Mouse (Mus musculus): ENCODE measurements around the gene Zfp697. TPM values are rescaled to one million over a fixed set of nuclear protein-coding genes. Genes with fewer than 3 reads are reported as not detected.
"Not testable (repeated sequence)": the region's sequence is repeated elsewhere in the genome, so short reads cannot be mapped to it uniquely, and the experiment has no call there.

Gene Zfp697
- total RNA-seq, 2 experiments from 2014 or later = 24.0 to 27.7 TPM

GRCm38 (mm10) chr3:98495055-98495454 lies 112.8 kb downstream of the Zfp697 start:
- DNase-seq (ENCODE audit: extremely low spot score in 1 of 2, low spot score in 1 of 2) = not testable (repeated sequence)

DNA sequence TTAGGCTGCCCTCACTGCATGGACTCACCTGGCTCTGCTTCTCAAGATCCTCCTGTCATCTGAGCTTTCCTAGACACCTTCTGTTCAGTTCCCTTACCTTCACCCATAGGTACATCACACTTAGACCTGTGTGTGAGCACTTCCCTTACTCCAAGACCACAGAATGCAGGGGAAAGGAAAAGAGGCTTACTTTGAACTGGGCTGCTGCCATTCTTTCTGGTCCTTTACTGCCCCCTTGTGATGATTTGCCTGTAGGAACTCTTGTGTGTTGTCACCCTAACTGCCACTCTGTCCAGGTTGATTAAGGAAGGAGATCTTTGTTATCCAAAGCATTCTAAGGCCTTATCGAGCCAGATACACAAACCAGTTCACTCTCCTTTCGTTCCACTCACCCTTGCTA lies 114.5 kb downstream of the Zfp697 start:
- not testable (repeated sequence) for DNase-seq (ENCODE audit: extremely low spot score in 1 of 2, low spot score in 1 of 2)

GRCm38 (mm10) chr3:98497401-98497800 lies 115.1 kb downstream of the Zfp697 start:
- DNase-seq (ENCODE audit: extremely low spot score in 1 of 2, low spot score in 1 of 2) = not testable (repeated sequence)

GRCm38 (mm10) chr3:98507229-98507628 lies 125.0 kb downstream of the Zfp697 start:
- not testable (repeated sequence) for DNase-seq (ENCODE audit: extremely low spot score in 1 of 2, low spot score in 1 of 2)

DNA sequence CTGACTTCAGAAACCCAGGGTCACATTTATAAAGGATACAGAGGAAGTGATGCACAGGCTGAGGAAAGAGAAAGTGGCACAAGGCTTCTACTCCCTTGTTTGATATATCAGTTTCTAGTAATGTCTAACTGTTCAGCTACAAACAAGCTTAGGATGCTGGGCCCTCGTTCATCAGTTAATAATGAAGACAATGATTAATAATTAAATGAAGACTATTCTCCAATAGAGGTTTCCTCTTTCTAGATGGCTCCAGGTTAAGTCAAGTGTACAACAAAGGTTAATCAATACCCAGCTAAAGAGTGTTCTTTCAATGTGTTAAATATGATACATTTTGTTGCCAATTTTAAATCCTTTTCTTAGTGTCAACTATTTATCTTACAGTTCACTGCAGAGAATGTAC lies 128.2 kb downstream of the Zfp697 start, which contains the start of gene Hsd3b4:
Gene Hsd3b4 (minus strand): TSS at position 101 of the 400 bp plus-strand sequence.
- not testable (repeated sequence) for DNase-seq (ENCODE audit: extremely low spot score in 1 of 2, low spot score in 1 of 2)

- DNase-seq (ENCODE audit: extremely low spot score in 1 of 2, low spot score in 1 of 2) = not testable (repeated sequence)
Measured at GRCm38 (mm10) chr3:98522779-98523178, 140.5 kb downstream of the Zfp697 start.

GRCm38 (mm10) chr3:98524552-98524951 lies 142.3 kb downstream of the Zfp697 start:
- not testable (repeated sequence) for DNase-seq (ENCODE audit: extremely low spot score in 1 of 2, low spot score in 1 of 2)

DNA sequence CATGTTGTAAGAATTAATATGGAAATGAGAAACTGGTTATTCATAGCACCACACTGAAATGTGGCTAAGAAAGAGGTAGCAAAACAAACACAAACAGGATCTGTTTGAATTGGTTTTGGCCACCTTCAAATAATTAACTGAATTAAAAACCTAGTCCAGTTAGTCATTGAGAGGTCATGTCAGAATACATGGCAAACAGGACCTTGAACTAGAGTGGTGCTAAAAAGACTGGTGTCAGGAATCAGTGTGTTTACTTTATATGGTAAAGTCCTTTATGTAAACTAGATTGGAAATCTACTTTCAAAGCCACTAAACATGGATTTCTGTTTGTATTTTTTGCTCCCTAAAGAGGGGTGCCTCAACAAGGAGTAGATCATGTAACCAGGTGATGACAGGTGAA lies 142.7 kb downstream of the Zfp697 start:
- not testable (repeated sequence) for DNase-seq (ENCODE audit: extremely low spot score in 1 of 2, low spot score in 1 of 2)

DNA sequence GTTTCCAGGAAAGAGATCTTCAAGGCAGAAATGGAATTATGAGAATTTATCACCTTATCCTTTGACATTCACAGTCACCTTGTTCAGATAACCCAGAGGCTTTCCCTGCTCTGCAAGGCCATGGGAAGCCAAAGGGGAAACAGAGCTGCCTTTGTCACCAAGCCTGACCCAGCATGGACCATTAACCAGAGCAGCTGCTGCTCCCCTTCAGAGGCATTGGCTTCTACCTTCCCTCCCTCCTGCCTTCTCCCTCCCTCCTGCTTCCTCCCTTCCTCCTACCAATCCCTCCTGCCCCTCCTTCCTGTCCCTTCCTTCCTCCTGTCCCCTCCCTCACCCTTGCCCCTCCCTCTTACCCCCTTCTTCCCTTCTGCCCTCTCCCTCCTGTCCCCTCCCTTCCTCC lies 165.4 kb downstream of the Zfp697 start:
- not testable (repeated sequence) for DNase-seq (ENCODE audit: extremely low spot score in 1 of 2, low spot score in 1 of 2)

GRCm38 (mm10) chr3:98548495-98548894 lies 166.2 kb downstream of the Zfp697 start:
- not testable (repeated sequence) for DNase-seq (ENCODE audit: extremely low spot score in 1 of 2, low spot score in 1 of 2)

GRCm38 (mm10) chr3:98550215-98550614 lies 168.0 kb downstream of the Zfp697 start:
- not testable (repeated sequence) for DNase-seq (ENCODE audit: extremely low spot score in 1 of 2, low spot score in 1 of 2)

DNA sequence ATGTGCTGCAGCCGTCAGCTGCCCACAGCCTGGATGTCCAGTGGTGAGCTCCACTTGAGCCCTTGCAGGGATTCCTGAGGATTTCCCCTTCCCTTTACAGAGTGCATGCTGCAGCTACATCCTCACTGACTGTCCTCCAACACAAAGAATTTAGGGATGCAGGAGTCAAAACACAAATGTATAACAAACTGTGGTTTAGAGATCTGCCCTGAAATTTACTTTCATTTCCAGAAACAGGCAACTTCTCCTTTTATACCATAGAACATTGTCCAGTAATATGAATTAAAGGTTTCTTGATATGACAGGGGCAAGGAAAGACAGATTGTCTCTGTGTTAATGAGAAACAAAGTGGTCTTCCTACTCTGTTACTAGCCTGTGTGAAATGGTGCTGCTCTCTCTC lies 168.6 kb downstream of the Zfp697 start:
- DNase-seq (ENCODE audit: extremely low spot score in 1 of 2, low spot score in 1 of 2) = not testable (repeated sequence)

DNA sequence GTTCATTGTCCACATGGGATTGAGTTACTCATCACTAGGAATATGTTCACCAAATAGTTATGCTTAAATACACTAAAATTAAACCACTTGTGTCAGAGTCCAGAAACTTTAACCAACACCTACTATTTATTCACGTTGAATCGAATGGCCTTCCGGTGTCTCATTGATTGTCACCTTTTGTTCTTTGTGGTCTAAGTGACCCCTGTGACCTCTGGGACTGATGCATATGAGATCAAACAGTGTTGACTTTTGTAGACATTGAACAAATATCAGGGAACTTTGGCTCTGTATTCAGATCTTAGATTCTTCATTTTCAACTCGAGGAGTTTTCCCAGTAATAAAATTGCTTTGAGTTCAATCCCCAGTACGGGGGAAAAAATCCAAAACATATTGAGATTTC lies 178.4 kb downstream of the Zfp697 start:
- not testable (repeated sequence) for DNase-seq (ENCODE audit: extremely low spot score in 1 of 2, low spot score in 1 of 2)

GRCm38 (mm10) chr3:98563831-98564230 lies 181.6 kb downstream of the Zfp697 start:
- DNase-seq (ENCODE audit: extremely low spot score in 1 of 2, low spot score in 1 of 2) = not testable (repeated sequence)

DNA sequence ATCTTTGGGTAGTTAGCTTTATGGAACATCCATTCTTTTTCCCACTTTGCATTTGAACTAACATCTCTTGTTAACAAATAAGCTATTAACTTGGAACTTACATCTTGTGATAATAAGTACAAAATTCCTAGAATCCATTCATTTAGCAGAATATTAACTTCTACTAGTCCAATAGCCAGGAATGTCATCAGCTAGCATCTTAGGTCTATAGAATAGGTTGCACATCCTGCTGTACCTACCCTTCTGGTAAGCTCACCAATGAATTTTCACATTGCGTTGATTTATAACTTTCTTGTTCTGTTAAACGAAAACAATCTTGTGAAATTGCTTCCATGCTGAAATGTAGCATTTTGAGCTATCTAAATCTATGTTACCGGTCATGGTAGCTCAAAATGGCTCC lies 182.6 kb downstream of the Zfp697 start:
- not testable (repeated sequence) for DNase-seq (ENCODE audit: extremely low spot score in 1 of 2, low spot score in 1 of 2)

DNA sequence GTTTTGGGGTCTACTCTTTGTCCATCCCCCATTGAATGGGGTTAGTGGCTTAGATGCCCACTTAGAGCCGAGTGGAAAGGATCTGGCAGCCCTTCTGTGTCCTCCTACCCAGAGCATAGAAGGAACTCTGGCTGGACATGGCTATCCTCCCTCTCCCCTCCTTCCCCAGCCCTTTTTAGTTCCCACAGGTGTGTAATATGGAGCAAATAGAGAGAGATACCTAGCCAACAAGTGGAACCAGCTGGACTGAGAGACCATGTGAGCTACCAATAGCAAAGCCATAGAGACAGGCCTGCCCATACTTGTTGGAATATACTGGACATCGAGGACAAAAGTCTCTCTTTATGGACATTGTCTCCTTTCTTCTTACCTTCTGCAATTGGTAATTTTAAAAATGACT lies 185.5 kb downstream of the Zfp697 start:
- DNase-seq (ENCODE audit: extremely low spot score in 1 of 2, low spot score in 1 of 2) = not testable (repeated sequence)

DNA sequence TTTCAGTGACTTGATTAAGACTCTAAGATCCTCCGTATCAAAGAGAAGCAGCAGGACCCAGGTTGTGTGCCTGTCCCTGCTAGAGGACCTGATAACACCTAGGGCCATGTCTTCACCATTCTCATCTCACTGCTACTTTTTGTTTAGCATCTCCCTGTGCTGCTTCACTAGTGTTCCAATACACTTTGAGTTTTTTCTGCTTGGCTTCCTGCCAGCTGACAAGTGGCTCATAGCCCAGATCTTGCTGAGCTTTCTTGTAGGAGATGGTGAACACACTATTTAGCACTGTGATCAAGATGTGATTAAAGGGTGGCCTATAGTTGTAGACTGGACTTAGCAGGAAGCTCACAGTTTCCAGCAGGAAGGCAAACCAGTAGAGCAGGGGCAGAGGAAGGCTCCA lies 198.8 kb downstream of the Zfp697 start:
- peak; percentile 14 to 62 for DNase-seq (ENCODE audit: extremely low spot score in 1 of 2, low spot score in 1 of 2)

DNA sequence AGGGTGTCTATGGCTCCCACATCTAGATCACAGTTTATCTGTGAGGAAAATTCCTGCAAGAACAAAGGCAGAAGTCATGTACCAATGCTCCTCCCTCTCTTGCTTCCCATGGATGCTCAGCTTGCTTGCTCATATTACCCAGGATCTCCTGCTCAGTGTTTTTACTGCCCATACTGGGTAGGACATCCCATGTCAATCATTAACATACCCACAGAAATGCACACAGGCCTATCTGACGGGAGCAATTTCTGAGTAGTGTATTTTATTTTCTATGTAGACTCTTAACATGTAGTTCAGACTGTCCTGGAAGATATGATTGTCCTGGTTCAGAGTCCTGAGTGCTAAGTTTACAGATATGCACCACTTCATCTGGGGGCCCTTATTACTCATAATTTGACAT lies 199.9 kb downstream of the Zfp697 start:
- not testable (repeated sequence) for DNase-seq (ENCODE audit: extremely low spot score in 1 of 2, low spot score in 1 of 2)

DNA sequence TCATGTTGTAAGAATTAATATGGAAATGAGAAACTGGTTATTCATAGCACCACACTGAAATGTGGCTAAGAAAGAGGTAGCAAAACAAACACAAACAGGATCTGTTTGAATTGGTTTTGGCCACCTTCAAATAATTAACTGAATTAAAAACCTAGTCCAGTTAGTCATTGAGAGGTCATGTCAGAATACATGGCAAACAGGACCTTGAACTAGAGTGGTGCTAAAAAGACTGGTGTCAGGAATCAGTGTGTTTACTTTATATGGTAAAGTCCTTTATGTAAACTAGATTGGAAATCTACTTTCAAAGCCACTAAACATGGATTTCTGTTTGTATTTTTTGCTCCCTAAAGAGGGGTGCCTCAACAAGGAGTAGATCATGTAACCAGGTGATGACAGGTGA lies 200.4 kb downstream of the Zfp697 start:
- not testable (repeated sequence) for DNase-seq (ENCODE audit: extremely low spot score in 1 of 2, low spot score in 1 of 2)

DNA sequence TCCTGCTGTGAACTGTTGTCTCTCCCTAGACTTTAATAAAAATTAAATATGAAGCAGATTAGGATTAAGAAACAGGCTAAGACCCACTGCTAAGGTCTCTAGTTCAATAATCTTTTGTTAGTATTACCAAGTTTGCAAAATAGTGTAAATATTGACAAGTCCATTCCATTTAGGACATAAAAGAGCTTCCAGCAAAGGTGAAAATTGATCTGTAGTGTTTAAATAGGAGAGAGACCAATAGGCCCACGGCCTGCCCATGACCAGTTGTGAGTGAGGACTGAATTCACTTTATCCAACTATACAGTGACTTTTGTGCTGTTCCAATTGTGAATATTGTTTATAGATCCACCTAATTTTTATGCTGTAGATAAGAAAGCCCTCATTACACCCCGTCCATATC lies 205.5 kb downstream of the Zfp697 start:
- DNase-seq (ENCODE audit: extremely low spot score in 1 of 2, low spot score in 1 of 2) = no peak

- no peak for DNase-seq (ENCODE audit: extremely low spot score in 1 of 2, low spot score in 1 of 2)
Measured at GRCm38 (mm10) chr3:98588707-98589106, 206.4 kb downstream of the Zfp697 start, which contains the start of gene Gm10681. Gm10681 (minus strand) TSS chr3:98588807.

DNA sequence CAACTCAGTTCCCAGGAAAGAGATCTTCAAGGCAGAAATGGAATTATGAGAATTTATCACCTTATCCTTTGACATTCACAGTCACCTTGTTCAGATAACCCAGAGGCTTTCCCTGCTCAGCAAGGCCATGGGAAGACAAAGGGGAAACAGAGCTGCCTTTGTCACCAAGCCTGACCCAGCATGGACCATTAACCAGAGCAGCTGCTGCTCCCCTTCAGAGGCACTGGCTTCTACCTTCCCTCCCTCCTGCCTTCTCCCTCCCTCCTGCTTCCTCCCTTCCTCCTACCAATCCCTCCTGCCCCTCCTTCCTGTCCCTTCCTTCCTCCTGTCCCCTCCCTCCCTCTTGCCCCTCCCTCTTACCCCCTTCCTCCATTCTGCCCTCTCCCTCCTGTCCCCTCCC lies 231.3 kb downstream of the Zfp697 start:
- not testable (repeated sequence) for DNase-seq (ENCODE audit: extremely low spot score in 1 of 2, low spot score in 1 of 2)

GRCm38 (mm10) chr3:98613963-98614362 lies 231.7 kb downstream of the Zfp697 start:
- no peak for DNase-seq (ENCODE audit: extremely low spot score in 1 of 2, low spot score in 1 of 2)
